Mouse (Mus musculus): ENCODE data around the gene Slc5a10.

DNA sequence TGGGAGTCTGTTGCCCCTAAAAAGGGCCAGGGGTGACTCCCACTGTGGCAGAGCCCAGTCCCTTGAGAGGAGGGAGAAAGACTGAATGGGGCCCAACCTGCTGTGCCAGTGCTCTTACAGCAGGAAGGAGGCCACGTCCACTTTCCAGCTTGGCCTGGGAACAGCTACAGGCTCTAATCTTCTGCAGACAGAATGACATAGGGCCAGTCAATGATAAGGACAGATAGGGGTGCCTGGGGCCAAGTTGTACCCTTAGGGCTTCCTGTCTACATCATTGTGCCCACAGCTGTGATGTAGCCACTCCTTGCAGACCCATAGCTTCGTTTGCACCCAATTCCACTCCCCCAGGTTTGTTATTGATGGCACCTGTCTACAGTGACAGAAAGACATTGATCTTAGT, 34.5 kb downstream of the Slc5a10 start:
- TF ChIP-seq CTCF (IDR thresholded peaks at IDR 0.05; ENCODE audit: low read depth, low read length) (no peak), POLR2AphosphoS5 (IDR thresholded peaks at IDR 0.05; ENCODE audit: insufficient replicate concordance, low read depth, low read length) (no peak), TAL1 (conservative IDR thresholded peaks at IDR 0.05; ENCODE audit: low read depth, low read length) (no peak)

Measured in G1E (cell line).